Mouse (Mus musculus): ENCODE results near the gene Csf2. TPM values are rescaled to one million over a fixed set of nuclear protein-coding genes. Genes with fewer than 3 reads are reported as not detected.

The Csf2 gene
- not detected for polyA plus RNA-seq (2017; shearing (Covaris generic))

DNA sequence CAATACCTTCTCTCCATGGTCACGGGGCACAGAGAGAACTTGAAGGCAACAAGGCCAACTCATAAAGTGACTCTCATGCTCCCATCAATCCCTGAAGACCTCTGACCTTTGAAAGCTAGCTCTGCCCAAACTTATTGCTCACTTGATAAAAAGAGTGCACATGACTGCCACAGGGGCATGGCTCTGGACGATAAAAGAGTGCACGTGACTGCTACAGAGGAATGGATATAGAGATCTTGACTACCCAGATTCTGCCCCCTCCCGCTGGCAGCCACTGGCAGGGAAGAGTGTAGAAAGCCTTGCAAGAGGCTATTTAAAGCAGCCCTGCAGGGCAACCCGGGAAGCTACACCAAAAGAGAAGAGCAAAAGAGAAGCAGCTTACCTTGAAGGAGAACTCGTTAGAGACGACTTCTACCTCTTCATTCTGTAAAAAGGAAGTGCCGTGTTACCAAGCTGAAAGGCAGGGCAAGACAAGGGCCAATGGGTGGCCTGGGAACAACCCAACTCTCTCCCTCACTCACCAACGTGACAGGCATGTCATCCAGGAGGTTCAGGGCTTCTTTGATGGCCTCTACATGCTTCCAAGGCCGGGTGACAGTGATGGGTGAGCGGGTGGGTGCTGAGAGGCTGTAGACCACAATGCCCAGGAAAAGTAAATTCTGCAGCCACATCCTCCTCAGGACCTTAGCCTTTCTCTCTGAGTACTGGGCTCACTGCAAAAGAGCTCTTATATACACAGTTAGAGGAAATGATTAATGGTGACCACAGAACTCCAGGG, at the start of gene Csf2:
Gene Csf2 (minus strand): TSS at position 728 of the 778 bp plus-strand sequence.

DNA sequence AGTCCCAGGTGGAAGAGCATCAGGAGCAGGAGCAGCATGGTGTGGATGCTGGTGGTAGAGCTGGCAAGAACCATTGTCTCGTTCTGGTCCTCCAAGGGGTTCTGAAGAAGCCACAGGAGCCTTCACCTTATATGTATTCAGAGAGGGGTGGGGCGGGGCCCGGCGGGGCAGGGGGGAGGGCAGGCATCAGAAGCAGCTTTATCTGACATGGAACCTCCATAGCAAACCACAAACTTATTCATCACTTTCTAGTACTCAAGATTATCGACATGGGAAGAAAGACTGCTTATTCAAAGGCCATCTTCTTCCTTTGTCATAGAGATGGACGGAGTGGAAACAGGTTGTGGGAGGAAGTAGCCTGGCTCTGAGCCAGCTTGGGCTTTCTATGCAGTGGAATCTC, 17.7 kb upstream of the Csf2 start, which contains the start of gene Il3:
Gene Il3 (minus strand): TSS at position 101 of the 400 bp plus-strand sequence.

Other genes with a start within 250 kb of the Csf2 start
- not detected for gene Slc22a4, start 221.6 kb downstream of the Csf2 start, polyA plus RNA-seq (2017; shearing (Covaris generic))
- 134 TPM for gene Pdlim4, start 180.7 kb downstream of the Csf2 start, polyA plus RNA-seq (2017; shearing (Covaris generic))
- 0.97 TPM for gene P4ha2, start 149.6 kb downstream of the Csf2 start, polyA plus RNA-seq (2017; shearing (Covaris generic))
- not detected for gene Il3, start 17.6 kb upstream of the Csf2 start, polyA plus RNA-seq (2017; shearing (Covaris generic))
- gene Acsl6, start 54.1 kb upstream of the Csf2 start, polyA plus RNA-seq (2017; shearing (Covaris generic)) = not detected
- gene Meikin, start 121.0 kb upstream of the Csf2 start, polyA plus RNA-seq (2017; shearing (Covaris generic)) = not detected
- gene Fnip1, start 188.5 kb upstream of the Csf2 start, polyA plus RNA-seq (2017; shearing (Covaris generic)) = 15.6 TPM

All from naive thymus-derived CD4-positive, alpha-beta T cell, adult 5 months (primary cell).